Mouse (Mus musculus) cerebellum, adult 2 months (tissue): ENCODE data around the gene Hoxa9. TPM values are rescaled to one million over a fixed set of nuclear protein-coding genes. Genes with fewer than 3 reads are reported as not detected.

Source experiments
- DNase-seq, 2 experiments: peaks; one replicate each; pipeline ENCODE4 v3.0.0; 2021
- H3K27ac ChIP-seq: fragments of 200-500 bp; 2 replicates; pipeline ENCODE4 v1.5.1; 2012; ENCODE audit warnings: low read length, control low read depth, inconsistent platforms; ENCODE audit not compliant: insufficient read depth
- H3K27me3 ChIP-seq: fragments of 200-500 bp; 2 replicates; pipeline ENCODE4 v1.6.1; 2012; ENCODE audit warnings: inconsistent platforms, mild to moderate bottlenecking, low read length, moderate library complexity; ENCODE audit not compliant: control insufficient read depth, insufficient read depth
- H3K4me1 ChIP-seq: fragments of 200-500 bp; 2 replicates; pipeline ENCODE4 v1.6.1; 2011; ENCODE audit warnings: low read length; ENCODE audit not compliant: control insufficient read depth, insufficient read depth
- H3K4me3 ChIP-seq: fragments of 200-500 bp; replicated peaks from 2 replicates; pipeline ENCODE3; 2011; ENCODE audit warnings: mild to moderate bottlenecking, low read depth, low read length, control low read depth; ENCODE audit not compliant: insufficient read depth
- CTCF ChIP-seq: fragments of 200-500 bp; IDR thresholded peaks from 2 replicates; pipeline ENCODE4 v1.5.1; 2011; ENCODE audit warnings: low read depth, mild to moderate bottlenecking, control low read depth, low read length, moderate library complexity, borderline replicate concordance; ENCODE audit not compliant: insufficient read depth
- POLR2A ChIP-seq: fragments of 200-500 bp; IDR thresholded peaks from 2 replicates; pipeline ENCODE4 v1.6.1; 2011; ENCODE audit warnings: low read length, control low read depth, borderline replicate concordance; ENCODE audit not compliant: insufficient read depth
- WGBS: fragments of 180-500 bp; shearing (Covaris S2); methylation state at CpG from one replicate; pipeline ENCODE4 v1.1.7; 2018; 5-methylcytosine and 5-hydroxymethylcytosine counted together
- polyA plus RNA-seq: library from polyadenylated mRNA; depleted of rRNA; stranded (reverse); fragments of >200 nt; gene quantifications from 2 replicates; pipeline ENCODE4 v1.2.3, GENCODE M21; 2012

The Hoxa9 gene
- polyA plus RNA-seq, 1 experiment, result not detected

- TF ChIP-seq POLR2A, result no peak
- TF ChIP-seq CTCF, result no peak
- Histone ChIP-seq H3K4me1 (no peaks in the 10 kb centered on the region), H3K4me3 (no peak overlapping the region), H3K27ac (no peak overlapping the region), H3K27me3 (peaks cover 18% of the 10 kb centered on the region; the same call in 1 of the 2 replicates)
- 11% methylated on average over 7 of the region's 7 CpGs for whole genome bisulfite sequencing
- peak in 1 of 2 experiments; percentile 5 for DNase-seq
Observed at GRCm38 (mm10) chr6:52238976-52239375, 8.1 kb upstream of the Hoxa9 start.

- no peak for TF ChIP-seq CTCF
- DNase-seq, result peak in 1 of 2 experiments; percentile 1
- Histone ChIP-seq H3K27me3 (peaks cover 16% of the 10 kb centered on the region; the same call in 1 of the 2 replicates), H3K27ac (no peak overlapping the region), H3K4me1 (no peaks in the 10 kb centered on the region), H3K4me3 (no peak overlapping the region)
- 7% methylated on average over 7 of the region's 7 CpGs for WGBS
Observed at GRCm38 (mm10) chr6:52238155-52238545, 7.3 kb upstream of the Hoxa9 start.

GRCm38 (mm10) chr6:52237346-52238154 is 6.7 kb upstream of the Hoxa9 start:
- Histone ChIP-seq H3K4me3 (no peak overlapping the region), H3K4me1 (no peaks in the 10 kb centered on the region), H3K27ac (no peak overlapping the region), H3K27me3 (peaks cover 14% of the 10 kb centered on the region; the same call in 1 of the 2 replicates)
- TF ChIP-seq POLR2A (no peak), CTCF (no peak)
- 13% methylated on average over 10 of the region's 10 CpGs for WGBS
- DNase-seq, result peak in 1 of 2 experiments; percentile 2

GRCm38 (mm10) chr6:52236806-52237205 is 5.9 kb upstream of the Hoxa9 start:
- no peak overlapping the region for H3K4me3 ChIP-seq
- H3K4me1 ChIP-seq, result no peaks in the 10 kb centered on the region
- H3K27me3 ChIP-seq, result peaks cover 17% of the 10 kb centered on the region; the same call in 1 of the 2 replicates
- no peak overlapping the region for H3K27ac ChIP-seq
- no peak for TF ChIP-seq POLR2A
- TF ChIP-seq CTCF, result no peak
- WGBS, result 12% methylated on average over 3 of the region's 3 CpGs
- peak in 1 of 2 experiments; percentile 3 for DNase-seq

GRCm38 (mm10) chr6:52235866-52236265 is 5.0 kb upstream of the Hoxa9 start:
- 23% methylated on average over 6 of the region's 6 CpGs for WGBS
- peak in 1 of 2 experiments; percentile 0 for DNase-seq
- Histone ChIP-seq H3K4me3 (no peak overlapping the region), H3K27me3 (peaks cover 18% of the 10 kb centered on the region; the same call in 1 of the 2 replicates), H3K4me1 (no peaks in the 10 kb centered on the region), H3K27ac (no peak overlapping the region)
- TF ChIP-seq CTCF (no peak), POLR2A (no peak)

- Histone ChIP-seq H3K4me1 (no peaks in the 10 kb centered on the region), H3K4me3 (no peak overlapping the region), H3K27ac (no peak overlapping the region), H3K27me3 (peaks cover 19% of the 10 kb centered on the region; the same call in 1 of the 2 replicates)
- WGBS, result 26% methylated on average over 9 of the region's 9 CpGs
- TF ChIP-seq POLR2A, result no peak
- no peak for TF ChIP-seq CTCF
- DNase-seq, result peak in 1 of 2 experiments; percentile 1
Observed at GRCm38 (mm10) chr6:52235267-52235666, 4.4 kb upstream of the Hoxa9 start.

GRCm38 (mm10) chr6:52234428-52235140 is 3.7 kb upstream of the Hoxa9 start:
- H3K27me3 ChIP-seq, result peaks cover 15% of the 10 kb centered on the region; the same call in 1 of the 2 replicates
- no peak overlapping the region for H3K4me3 ChIP-seq
- no peak overlapping the region for H3K27ac ChIP-seq
- WGBS, result 3% methylated on average over 64 of the region's 68 CpGs
- peak in 1 of 2 experiments; percentile 4 for DNase-seq
- TF ChIP-seq POLR2A (no peak), CTCF (no peak)
- H3K4me1 ChIP-seq, result no peaks in the 10 kb centered on the region
